Mouse (Mus musculus): Measurements from ENCODE around the gene Rps6. TPM values are rescaled to one million over a fixed set of nuclear protein-coding genes. Genes with fewer than 3 reads are reported as not detected.
A peak's percentile ranks its signal among the peaks of the same experiment; 100 is the strongest.
"Not testable (repeated sequence)": the region's sequence is repeated elsewhere in the genome, so short reads cannot be mapped to it uniquely, and the experiment has no call there.

The Rps6 gene
- polyA plus RNA-seq, 1 experiment = 826 TPM

DNA sequence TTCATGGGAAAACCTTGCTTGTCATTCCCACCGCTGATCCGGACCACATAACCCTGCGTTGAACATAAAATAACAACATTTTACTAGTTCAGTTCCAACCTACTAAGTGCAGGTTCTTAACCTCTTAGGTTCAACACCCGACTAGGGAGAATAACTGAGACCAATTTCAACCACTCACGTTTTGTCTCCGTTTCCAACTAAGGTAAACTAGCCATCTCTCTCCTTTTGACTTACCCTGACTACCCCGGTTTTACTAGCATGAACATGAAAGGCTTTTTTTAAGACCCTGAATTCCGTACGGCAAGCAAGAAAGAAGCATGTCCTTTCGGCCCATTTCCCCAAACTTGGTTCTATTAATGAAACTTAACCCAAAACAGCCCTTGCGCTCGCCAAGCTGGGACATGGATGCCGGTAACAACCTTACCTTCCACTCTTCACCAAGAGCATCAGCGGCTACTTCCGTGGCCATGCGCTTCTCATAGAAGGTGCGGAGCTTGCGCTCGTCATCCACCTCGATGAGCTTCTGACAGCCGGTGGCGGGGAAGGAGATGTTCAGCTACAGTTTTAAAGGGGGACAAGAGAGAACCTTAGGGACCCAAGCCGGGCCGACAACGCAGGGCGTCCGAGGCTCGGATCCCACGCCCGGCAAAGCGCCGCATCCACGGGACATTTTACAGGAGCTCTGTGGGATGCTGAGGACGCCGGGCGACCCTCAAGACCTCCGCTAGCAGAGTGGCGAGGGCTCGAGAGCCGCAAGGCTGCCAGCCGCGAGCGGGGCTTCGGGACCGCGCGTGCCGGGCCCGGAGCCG, 704 bp downstream of the Rps6 start:
- 2% methylated on average over 50 of the region's 50 CpGs for WGBS
- peak overlapping the region; percentile 40 for H3K27ac ChIP-seq (ENCODE audit: control insufficient read depth, insufficient read depth, low read length)

DNA sequence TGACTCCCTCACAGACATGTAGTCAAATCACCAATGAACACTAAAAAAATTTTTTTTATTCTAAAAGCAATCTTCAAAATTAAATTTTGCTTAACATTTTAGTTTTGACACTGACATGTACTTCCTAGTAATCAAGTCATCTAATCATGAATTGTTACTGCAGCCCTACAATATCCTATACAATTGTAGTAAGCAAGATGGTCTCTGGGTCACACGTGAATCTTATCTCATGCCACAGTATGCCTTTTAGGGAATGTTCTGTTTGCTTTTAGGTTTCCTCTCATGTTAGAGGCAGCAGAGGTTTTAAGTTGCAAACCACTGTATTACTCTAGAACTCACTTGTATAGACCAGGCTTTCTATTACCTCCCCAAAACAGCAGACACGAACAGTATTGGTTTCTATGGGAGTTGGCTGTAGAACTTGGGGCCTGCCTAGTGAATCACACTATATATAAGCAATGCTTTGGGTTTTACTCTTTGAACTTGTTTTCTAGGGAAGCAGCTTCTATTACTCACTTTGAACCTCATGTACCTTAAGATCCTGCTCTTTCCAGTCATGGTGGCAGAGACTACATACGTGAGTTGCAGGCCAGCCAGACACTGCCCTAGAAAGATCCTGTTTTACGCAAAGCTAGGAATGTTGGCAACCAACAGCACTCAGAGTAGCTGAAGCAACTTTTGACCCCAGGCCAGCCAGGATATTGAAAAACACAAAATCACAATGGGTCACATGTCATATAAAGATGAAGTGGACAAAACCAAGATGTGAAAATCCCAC, 4.2 kb downstream of the Rps6 start:
- Histone ChIP-seq H3K27ac (ENCODE audit: control insufficient read depth, insufficient read depth, low read length) (no peak overlapping the region), H3K4me1 (replicated peaks; ENCODE audit: control insufficient read depth, insufficient read depth, low read length) (0 out of 2 replicates have a peak, but pooled peaks cover 2% of the 10 kb centered on the region), H3K4me3 (ENCODE audit: control insufficient read depth, insufficient read depth, low read length) (no peak overlapping the region), H3K27me3 (ENCODE audit: control insufficient read depth, insufficient read depth, low read length) (no peaks in the 10 kb centered on the region), H3K36me3 (ENCODE audit: control insufficient read depth, insufficient read depth, low read length) (peaks cover 32% of the 10 kb centered on the region)
- no peak for TF ChIP-seq CTCF (IDR thresholded peaks at IDR 0.05; ENCODE audit: borderline replicate concordance, control insufficient read depth, extremely low read depth, insufficient read depth, low read length, poor library complexity)
- no peak for TF ChIP-seq POLR2A (IDR thresholded peaks at IDR 0.05; ENCODE audit: control insufficient read depth, extremely low read depth, insufficient read depth, low read length, poor library complexity)
- WGBS = 94% methylated on average over 4 of the region's 4 CpGs
- DNase-seq = no peak

More for the DNA sequence above, 704 bp downstream of the Rps6 start:
- no peak for DNase-seq
- 0 out of 2 replicates have a peak, but pooled peaks cover 5% of the 10 kb centered on the region for H3K4me1 ChIP-seq (replicated peaks; ENCODE audit: control insufficient read depth, insufficient read depth, low read length)
- H3K4me3 ChIP-seq (ENCODE audit: control insufficient read depth, insufficient read depth, low read length) = peak overlapping the region; percentile 61
- no peaks in the 10 kb centered on the region for H3K27me3 ChIP-seq (ENCODE audit: control insufficient read depth, insufficient read depth, low read length)
- peaks cover 26% of the 10 kb centered on the region for H3K36me3 ChIP-seq (ENCODE audit: control insufficient read depth, insufficient read depth, low read length)
- TF ChIP-seq CTCF (IDR thresholded peaks at IDR 0.05; ENCODE audit: borderline replicate concordance, control insufficient read depth, extremely low read depth, insufficient read depth, low read length, poor library complexity) (no peak), POLR2A (IDR thresholded peaks at IDR 0.05; ENCODE audit: control insufficient read depth, extremely low read depth, insufficient read depth, low read length, poor library complexity) (no peak)

DNA sequence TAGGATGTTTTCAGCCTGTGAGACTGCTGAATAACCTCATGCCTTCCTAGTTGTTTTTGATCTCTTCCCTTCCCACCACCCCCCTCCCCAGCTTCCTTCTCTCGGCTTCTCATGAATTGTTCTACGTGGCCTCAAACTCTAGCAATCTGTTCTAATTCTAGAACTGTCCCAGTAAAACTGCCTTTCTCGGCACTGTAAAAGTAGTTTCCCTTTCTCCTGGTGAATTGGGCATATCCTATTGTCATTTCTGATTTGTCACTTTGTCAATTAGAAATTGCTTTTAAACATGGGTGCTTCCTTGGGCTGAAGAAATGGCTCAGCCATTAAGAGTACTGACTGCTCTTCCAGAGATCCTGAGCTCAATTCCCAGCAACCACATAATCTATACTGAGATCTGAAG, 5.2 kb downstream of the Rps6 start:
- Histone ChIP-seq H3K4me1 (replicated peaks; ENCODE audit: control insufficient read depth, insufficient read depth, low read length) (0 out of 2 replicates have a peak, but pooled peaks cover 2% of the 10 kb centered on the region), H3K36me3 (ENCODE audit: control insufficient read depth, insufficient read depth, low read length) (peaks cover 42% of the 10 kb centered on the region), H3K4me3 (ENCODE audit: control insufficient read depth, insufficient read depth, low read length) (no peak overlapping the region), H3K27me3 (ENCODE audit: control insufficient read depth, insufficient read depth, low read length) (no peaks in the 10 kb centered on the region), H3K27ac (ENCODE audit: control insufficient read depth, insufficient read depth, low read length) (no peak overlapping the region)
- no peak for DNase-seq
- TF ChIP-seq POLR2A (IDR thresholded peaks at IDR 0.05; ENCODE audit: control insufficient read depth, extremely low read depth, insufficient read depth, low read length, poor library complexity) (no peak), CTCF (IDR thresholded peaks at IDR 0.05; ENCODE audit: borderline replicate concordance, control insufficient read depth, extremely low read depth, insufficient read depth, low read length, poor library complexity) (no peak)
- 70% methylated on average over 3 of the region's 3 CpGs for WGBS

DNA sequence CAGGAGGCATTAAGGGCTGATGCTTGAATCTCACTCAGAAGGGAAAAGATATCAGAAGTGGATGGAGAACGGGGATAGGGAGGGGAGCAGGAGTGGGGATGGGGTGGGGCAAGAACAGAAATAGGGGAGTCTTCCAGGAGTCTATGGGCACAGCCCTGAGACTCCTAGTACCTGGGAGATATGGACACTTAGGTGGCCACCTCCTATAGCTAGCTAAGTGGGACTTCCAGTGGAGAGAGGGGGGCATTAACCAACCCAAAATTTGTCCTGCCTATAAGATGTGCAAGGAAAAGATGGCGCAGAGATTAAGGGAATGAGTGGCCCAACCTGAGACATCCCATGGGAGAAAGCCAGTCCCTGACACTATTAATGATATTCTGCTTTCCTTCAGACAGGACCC, 5.9 kb downstream of the Rps6 start:
- H3K27ac ChIP-seq (ENCODE audit: control insufficient read depth, insufficient read depth, low read length) = no peak overlapping the region
- peaks cover 46% of the 10 kb centered on the region for H3K36me3 ChIP-seq (ENCODE audit: control insufficient read depth, insufficient read depth, low read length)
- no peak overlapping the region for H3K4me3 ChIP-seq (ENCODE audit: control insufficient read depth, insufficient read depth, low read length)
- H3K4me1 ChIP-seq (replicated peaks; ENCODE audit: control insufficient read depth, insufficient read depth, low read length) = 0 out of 2 replicates have a peak, but pooled peaks cover 2% of the 10 kb centered on the region
- H3K27me3 ChIP-seq (ENCODE audit: control insufficient read depth, insufficient read depth, low read length) = no peaks in the 10 kb centered on the region
- TF ChIP-seq POLR2A (IDR thresholded peaks at IDR 0.05; ENCODE audit: control insufficient read depth, extremely low read depth, insufficient read depth, low read length, poor library complexity) = no peak
- no peak for TF ChIP-seq CTCF (IDR thresholded peaks at IDR 0.05; ENCODE audit: borderline replicate concordance, control insufficient read depth, extremely low read depth, insufficient read depth, low read length, poor library complexity)
- DNase-seq = no peak
- 98% methylated on average over 2 of the region's 2 CpGs for WGBS

DNA sequence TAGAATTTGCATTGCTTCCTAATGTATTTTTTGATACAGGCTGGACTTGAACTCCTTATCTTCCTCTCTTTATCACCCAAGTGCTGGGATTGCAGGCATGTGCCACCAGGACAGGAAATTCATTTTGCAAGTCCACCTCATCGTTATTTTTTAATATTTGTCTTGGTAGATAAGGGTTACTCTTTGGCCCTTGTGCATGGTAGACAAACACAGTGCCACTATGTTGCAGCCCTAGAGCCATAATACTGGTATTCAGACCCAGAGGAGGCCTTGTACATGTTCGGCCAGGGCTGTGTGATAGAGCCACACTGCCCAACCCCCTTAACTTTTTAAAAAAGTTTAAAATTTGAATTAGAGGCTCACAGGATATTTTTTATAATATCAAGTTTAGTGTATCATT, 10.0 kb downstream of the Rps6 start:
- no peak for DNase-seq
- Histone ChIP-seq H3K27me3 (ENCODE audit: control insufficient read depth, insufficient read depth, low read length) (no peaks in the 10 kb centered on the region), H3K4me1 (replicated peaks; ENCODE audit: control insufficient read depth, insufficient read depth, low read length) (no peaks in the 10 kb centered on the region), H3K36me3 (ENCODE audit: control insufficient read depth, insufficient read depth, low read length) (peaks cover 43% of the 10 kb centered on the region), H3K27ac (ENCODE audit: control insufficient read depth, insufficient read depth, low read length) (no peak overlapping the region), H3K4me3 (ENCODE audit: control insufficient read depth, insufficient read depth, low read length) (no peak overlapping the region)
- 98% methylated on average over 2 of the region's 2 CpGs for WGBS
- no peak for TF ChIP-seq CTCF (IDR thresholded peaks at IDR 0.05; ENCODE audit: borderline replicate concordance, control insufficient read depth, extremely low read depth, insufficient read depth, low read length, poor library complexity)
- TF ChIP-seq POLR2A (IDR thresholded peaks at IDR 0.05; ENCODE audit: control insufficient read depth, extremely low read depth, insufficient read depth, low read length, poor library complexity) = no peak

DNA sequence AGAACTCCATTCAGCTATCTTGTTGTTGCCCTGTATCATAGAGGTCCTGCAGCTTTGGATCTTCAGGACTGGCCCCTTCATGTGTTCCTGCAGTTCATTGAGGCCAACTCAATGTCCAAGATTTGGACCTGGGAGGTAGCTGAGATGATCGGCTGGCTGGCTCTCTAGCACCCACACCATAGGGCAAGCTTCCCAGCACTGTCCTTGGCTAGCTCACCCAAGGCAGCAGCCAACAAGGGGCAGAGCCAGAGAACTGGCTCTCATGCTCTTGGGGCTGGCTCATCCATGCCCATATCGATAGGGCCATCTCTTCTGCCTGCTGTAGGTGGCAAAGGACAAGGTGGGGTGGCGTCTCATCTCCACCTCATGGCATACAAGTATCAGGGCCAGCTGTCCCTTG, 11.8 kb downstream of the Rps6 start:
- H3K27me3 ChIP-seq (ENCODE audit: control insufficient read depth, insufficient read depth, low read length) = no peaks in the 10 kb centered on the region
- no peak overlapping the region for H3K4me3 ChIP-seq (ENCODE audit: control insufficient read depth, insufficient read depth, low read length)
- DNase-seq = no peak
- H3K27ac ChIP-seq (ENCODE audit: control insufficient read depth, insufficient read depth, low read length) = no peak overlapping the region
- TF ChIP-seq CTCF (IDR thresholded peaks at IDR 0.05; ENCODE audit: borderline replicate concordance, control insufficient read depth, extremely low read depth, insufficient read depth, low read length, poor library complexity) = no peak
- no peak for TF ChIP-seq POLR2A (IDR thresholded peaks at IDR 0.05; ENCODE audit: control insufficient read depth, extremely low read depth, insufficient read depth, low read length, poor library complexity)
- WGBS = 98% methylated on average over 3 of the region's 3 CpGs
- peaks cover 59% of the 10 kb centered on the region for H3K36me3 ChIP-seq (ENCODE audit: control insufficient read depth, insufficient read depth, low read length)
- H3K4me1 ChIP-seq (replicated peaks; ENCODE audit: control insufficient read depth, insufficient read depth, low read length) = no peaks in the 10 kb centered on the region

DNA sequence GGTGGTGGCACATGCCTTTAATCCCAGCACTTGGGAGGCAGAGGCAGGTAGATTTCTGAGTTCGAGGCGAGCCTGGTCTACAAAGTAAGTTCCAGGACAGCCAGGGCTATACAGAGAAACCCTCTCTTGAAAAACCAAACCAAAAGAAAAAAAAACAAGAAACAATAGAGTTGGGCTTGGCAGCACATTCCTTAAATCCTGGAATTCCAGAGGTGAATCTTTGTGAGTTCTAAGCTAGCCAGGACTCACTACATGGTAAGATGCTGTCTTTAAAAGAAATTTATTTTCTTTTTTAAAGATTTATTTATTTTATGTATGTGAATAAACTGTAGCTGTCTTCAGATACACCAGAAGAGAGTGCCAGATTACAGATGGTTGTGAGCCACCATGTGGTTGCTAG, 16.1 kb downstream of the Rps6 start:
- peaks cover 75% of the 10 kb centered on the region for H3K36me3 ChIP-seq (ENCODE audit: control insufficient read depth, insufficient read depth, low read length)
- H3K4me3 ChIP-seq (ENCODE audit: control insufficient read depth, insufficient read depth, low read length); H3K4me1 ChIP-seq (replicated peaks; ENCODE audit: control insufficient read depth, insufficient read depth, low read length); H3K27me3 ChIP-seq (ENCODE audit: control insufficient read depth, insufficient read depth, low read length); H3K27ac ChIP-seq (ENCODE audit: control insufficient read depth, insufficient read depth, low read length); DNase-seq: not testable (repeated sequence)
- 100% methylated on average over 2 of the region's 2 CpGs for WGBS

Measured in thymus, adult 2 months (tissue).